Mouse (Mus musculus): ENCODE results near the gene Gemin5.

GRCm38 (mm10) chr11:58193860-58194520, 25.7 kb upstream of the Gemin5 start:
- no peak for TF ChIP-seq CTCF (IDR thresholded peaks at IDR 0.05)
- no peak for TF ChIP-seq POLR2A (IDR thresholded peaks at IDR 0.05; ENCODE audit: insufficient read depth, low read depth, low read length)
